8 mouse cellular contexts compared by ENCODE assay signal in the genomic region with DNA sequence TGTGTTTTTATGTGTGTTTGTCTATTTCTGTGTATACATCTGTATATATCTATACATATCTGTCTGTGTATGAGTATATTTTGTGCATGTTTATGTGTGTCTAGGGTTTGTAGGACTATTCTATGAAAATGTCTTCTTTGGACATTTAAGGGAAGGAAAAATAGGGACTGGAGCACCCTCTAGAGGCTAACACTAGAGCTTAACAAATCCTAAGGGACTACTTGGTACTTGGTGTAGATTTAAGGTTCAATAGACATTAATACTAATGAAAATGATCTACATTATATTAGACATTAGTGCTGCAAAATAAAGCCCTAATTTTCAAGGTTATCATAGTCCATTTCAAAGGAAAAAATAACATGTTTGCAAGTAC. TPM values are rescaled to one million over a fixed set of nuclear protein-coding genes. Genes with fewer than 3 reads are reported as not detected.
DNase-seq lines count a peak whose midpoint lies in the region; ATAC-seq and TF ChIP-seq lines count a peak whose summit lies in the region.

No protein-coding gene starts in this region.

- H3K4me2 ChIP-seq in hindbrain, embryonic 11.5 days (replicated peaks; ENCODE audit: low read depth, low read length) = no peak overlapping the region

- no peak overlapping the region for H3K4me3 ChIP-seq in hindbrain, embryonic 11.5 days (ENCODE audit: low read depth, low read length)
- H3K4me3 ChIP-seq in hindbrain, embryonic 10.5 days = no peak overlapping the region
- H3K4me3 ChIP-seq in E14TG2a.4 (replicated peaks; ENCODE audit: low read length) = no peak overlapping the region

- H3K27ac ChIP-seq in hindbrain, embryonic 11.5 days (ENCODE audit: low read depth, low read length) = peak overlapping the region; percentile 30; the same call in 1 of the 2 replicates
- H3K27ac ChIP-seq in hindbrain, embryonic 10.5 days = no peak overlapping the region

- TF ChIP-seq CTCF in E14TG2a.4 (conservative IDR thresholded peaks at IDR 0.05; ENCODE audit: low read length) = peak; percentile 58

- no peaks in the 10 kb centered on the region for H3K4me1 ChIP-seq in hindbrain, embryonic 11.5 days (replicated peaks; ENCODE audit: control insufficient read depth, insufficient read depth, low read length)
- peaks cover 13% of the 10 kb centered on the region for H3K4me1 ChIP-seq in hindbrain, embryonic 10.5 days (replicated peaks)
- no peaks in the 10 kb centered on the region for H3K4me1 ChIP-seq in E14TG2a.4 (replicated peaks; ENCODE audit: low read depth, low read length)

- no peaks in the 10 kb centered on the region for H3K27me3 ChIP-seq in hindbrain, embryonic 11.5 days (ENCODE audit: control insufficient read depth, insufficient read depth, low read length)
- no peaks in the 10 kb centered on the region for H3K27me3 ChIP-seq in hindbrain, embryonic 10.5 days (ENCODE audit: insufficient read depth, poor library complexity, severe bottlenecking)
- no peaks in the 10 kb centered on the region for H3K27me3 ChIP-seq in E14TG2a.4 (ENCODE audit: insufficient read depth, low read length)

- no peaks in the 10 kb centered on the region for H3K9me3 ChIP-seq in hindbrain, embryonic 11.5 days (ENCODE audit: control insufficient read depth, low read length)
- H3K9me3 ChIP-seq in hindbrain, embryonic 10.5 days = no peaks in the 10 kb centered on the region
- peaks cover 4% of the 10 kb centered on the region for H3K9me3 ChIP-seq in E14TG2a.4 (ENCODE audit: low read length)

- ATAC-seq in hindbrain, embryonic 11.5 days (ENCODE audit: low FRiP score) = peak; percentile 68

- H3K36me3 ChIP-seq in hindbrain, embryonic 11.5 days (ENCODE audit: control insufficient read depth, insufficient read depth, low read length) = no peaks in the 10 kb centered on the region
- H3K36me3 ChIP-seq in hindbrain, embryonic 10.5 days = no peaks in the 10 kb centered on the region
- H3K36me3 ChIP-seq in E14TG2a.4 (ENCODE audit: insufficient read depth, low read length) = no peaks in the 10 kb centered on the region

- peak; percentile 57 for DNase-seq in hindbrain, embryonic 11.5 days (ENCODE audit: low spot score)
- no peak for DNase-seq in hindbrain, embryonic 10.5 days (ENCODE audit: low spot score)
- peak; percentile 51 for DNase-seq in embryo, embryonic 10 days (ENCODE audit: low spot score)
- DNase-seq in lung, postnatal 36 days = peak; percentile 32
- DNase-seq in testis, postnatal 10 days (ENCODE audit: low spot score) = no peak
- no peak for DNase-seq in frontal cortex, postnatal 36 days (ENCODE audit: low spot score in 2 of 2)
- DNase-seq in adrenal gland, postnatal 4 days (ENCODE audit: low spot score in 2 of 2) = no peak

- H3K9ac ChIP-seq in hindbrain, embryonic 11.5 days (ENCODE audit: low read depth, low read length) = no peak overlapping the region

RNA-seq across cellular contexts. Expression of a gene that starts 44.9 kb away (rescaled TPM):
- polyA plus RNA-seq in hindbrain, embryonic 11.5 days (2014; fragmentation: Nextera tagmentation; extraction: Ambion mirVana) = 52.0 and 59.1 TPM in 2 replicates
- 41.6 and 49.6 TPM in 2 replicates for polyA plus RNA-seq in hindbrain, embryonic 10.5 days (2016; fragmentation: Nextera tagmentation; extraction: Ambion mirVana)
- 10 to 100 TPM; 46.8 to 53.7 TPM for total RNA-seq in adrenal gland, postnatal 4 days (2021)

Comparison
In these comparisons a context has a peak if more than half of its experiments do, and no peak if none do; other contexts are left out.
1. DNase-seq: peak in hindbrain, embryonic 11.5 days (single experiment), embryo, embryonic 10 days (single experiment) and lung, postnatal 36 days (single experiment); none in hindbrain, embryonic 10.5 days (single experiment), testis, postnatal 10 days (single experiment), frontal cortex, postnatal 36 days (0 of 2) and adrenal gland, postnatal 4 days (0 of 2).